Mouse (Mus musculus) frontal cortex, adult (tissue): ENCODE data around the gene Rab14.
A peak's percentile ranks its signal among the peaks of the same experiment; 100 is the strongest.

Experiments used
- ATAC-seq: cut with Nextera tagmentation; 2 replicates; pipeline ENCODE4 v1.9.2; 2017; ENCODE audit warnings: mild to moderate bottlenecking, moderate library complexity, mixed read lengths; ENCODE audit not compliant: low TSS enrichment

Gene Rab14

DNA sequence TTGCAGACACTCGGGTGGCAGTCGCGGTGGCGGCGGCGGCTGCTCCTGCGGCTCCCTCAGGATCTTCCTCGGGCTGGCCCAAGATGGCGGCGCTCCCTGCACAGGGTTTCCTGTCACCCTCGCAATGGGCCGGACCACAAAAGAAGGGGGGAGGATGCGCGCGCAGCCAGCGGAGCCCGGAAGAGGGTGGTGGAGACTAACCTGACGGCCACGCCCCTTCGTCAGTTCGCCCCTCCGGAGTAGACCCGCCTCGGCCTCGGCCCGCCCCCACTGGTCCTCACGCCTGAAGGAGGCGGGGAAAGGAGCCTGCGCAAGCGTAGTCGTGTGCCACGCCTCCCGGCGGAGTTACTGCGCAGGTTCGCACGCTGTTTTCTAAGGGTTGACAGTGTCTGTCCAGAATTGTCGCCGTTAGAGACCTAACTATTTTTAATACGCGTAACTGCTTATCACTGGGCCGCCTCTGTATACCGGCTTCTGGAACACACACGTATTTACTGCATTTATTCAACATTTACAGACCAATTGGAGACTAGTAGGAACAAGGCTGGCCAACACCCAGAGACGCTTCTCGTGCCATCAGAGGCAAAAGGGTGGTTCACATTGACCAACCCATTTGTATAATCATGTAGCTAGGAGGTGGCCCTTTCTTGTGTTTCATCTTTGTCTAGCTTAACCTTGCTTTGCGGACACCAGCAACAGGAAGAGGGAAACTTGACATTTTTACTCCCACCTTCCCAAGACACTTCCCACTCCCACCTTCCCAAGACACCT is at the start of gene Rab14:
Rab14 (minus strand) TSS at position 223 of the 771 bp plus-strand sequence.
- ATAC-seq, result peak; percentile 92

GRCm38 (mm10) chr2:35247763-35248162 is 46.8 kb upstream of the Rab14 start:
- no peak for ATAC-seq

GRCm38 (mm10) chr2:35244241-35244640 is 43.3 kb upstream of the Rab14 start:
- no peak; the same call in 1 of the 2 replicates for ATAC-seq

GRCm38 (mm10) chr2:35235021-35235420 is 34.1 kb upstream of the Rab14 start:
- no peak for ATAC-seq

GRCm38 (mm10) chr2:35233898-35234297 is 33.0 kb upstream of the Rab14 start:
- no peak for ATAC-seq

- ATAC-seq, result no peak
Measured at GRCm38 (mm10) chr2:35232595-35233445, 31.9 kb upstream of the Rab14 start.

DNA sequence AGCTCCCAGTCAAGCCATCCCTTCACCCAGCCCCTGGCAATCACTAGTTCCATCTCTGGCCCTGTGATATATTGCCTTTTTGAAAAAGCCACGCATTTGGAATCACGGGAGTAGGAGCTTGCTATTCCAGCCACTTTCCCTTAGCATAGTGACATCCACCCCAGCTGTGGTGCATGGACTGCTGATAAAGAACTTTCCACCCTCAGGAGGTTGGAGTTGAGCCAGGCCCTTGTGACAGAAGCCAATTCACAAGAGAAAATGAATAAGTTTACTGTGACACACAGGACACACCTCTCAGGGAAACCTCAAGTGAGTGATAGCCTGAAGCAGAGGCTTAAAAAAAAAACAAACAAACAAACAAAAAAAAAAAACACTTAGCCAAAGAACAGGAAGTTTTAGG is 31.0 kb upstream of the Rab14 start:
- ATAC-seq, result no peak

- ATAC-seq, result no peak
Measured at GRCm38 (mm10) chr2:35230215-35230614, 29.3 kb upstream of the Rab14 start.

DNA sequence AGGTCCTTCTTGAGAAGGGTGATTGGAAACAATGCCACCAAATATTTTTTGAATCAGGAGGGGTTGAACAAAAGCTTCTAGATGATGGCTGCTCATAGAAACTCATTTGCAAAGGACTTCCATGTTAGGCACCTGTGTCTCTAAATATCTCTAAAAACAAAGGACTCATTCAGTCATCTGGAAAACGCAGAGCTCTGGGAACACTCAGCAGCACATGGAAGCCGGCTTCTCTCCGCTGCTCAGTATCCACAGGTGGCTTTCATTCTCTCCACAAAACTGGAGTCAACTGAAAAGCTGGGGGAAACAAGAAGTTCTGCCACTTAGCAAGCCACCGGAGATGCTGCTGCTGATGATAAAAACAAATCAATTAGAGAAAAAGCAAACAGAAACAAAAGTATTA is 27.2 kb upstream of the Rab14 start:
- no peak for ATAC-seq

- no peak for ATAC-seq
Measured at GRCm38 (mm10) chr2:35224285-35224684, 23.4 kb upstream of the Rab14 start.

DNA sequence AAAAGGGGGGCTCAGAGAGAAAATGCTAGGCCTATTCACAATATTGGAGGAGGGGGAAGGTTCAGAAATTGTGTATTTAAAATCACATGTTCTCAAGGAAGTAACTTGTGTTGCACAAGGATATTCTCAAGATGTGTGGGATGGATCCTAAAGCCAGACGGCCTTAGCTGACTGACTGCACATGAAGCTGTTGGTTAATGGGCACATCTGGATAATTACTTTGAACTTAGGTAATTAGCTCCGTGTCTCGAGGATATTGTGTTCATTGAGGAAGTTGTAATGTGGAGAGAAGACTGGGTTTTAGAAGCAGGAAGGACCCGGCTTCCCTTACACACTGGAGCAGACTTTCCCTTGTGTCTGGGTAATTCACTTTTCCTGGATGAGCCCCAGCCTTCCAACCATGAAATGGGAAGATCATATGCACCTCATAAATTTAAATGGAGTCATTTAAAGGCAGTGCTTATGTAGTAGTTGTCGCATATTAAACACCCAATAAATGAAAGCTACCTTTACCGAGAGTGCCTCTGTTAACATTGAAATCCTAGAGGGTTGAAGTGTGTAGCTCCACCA is 22.0 kb upstream of the Rab14 start:
- no peak for ATAC-seq

- ATAC-seq, result no peak
Measured at GRCm38 (mm10) chr2:35218736-35219135, 17.8 kb upstream of the Rab14 start.

DNA sequence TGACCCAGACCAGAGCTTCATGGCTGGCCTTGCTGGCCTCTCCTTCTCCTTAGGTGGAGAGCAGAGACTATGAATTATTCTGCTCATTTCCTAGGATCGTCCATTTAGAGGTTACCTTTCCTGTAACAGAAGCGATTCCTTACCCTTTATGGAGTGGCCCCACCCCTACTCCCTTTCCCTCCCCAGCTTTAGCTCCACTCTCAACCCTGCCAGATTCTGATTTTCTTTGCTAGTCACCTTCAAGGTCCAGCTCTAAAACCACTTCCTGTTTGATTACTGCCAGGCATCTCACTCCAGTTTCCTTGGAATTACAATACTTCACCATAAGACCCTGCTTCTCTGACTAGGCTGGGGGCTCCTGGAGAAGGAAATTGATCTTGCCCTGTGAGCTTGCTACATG is 15.8 kb upstream of the Rab14 start:
- ATAC-seq, result no peak

DNA sequence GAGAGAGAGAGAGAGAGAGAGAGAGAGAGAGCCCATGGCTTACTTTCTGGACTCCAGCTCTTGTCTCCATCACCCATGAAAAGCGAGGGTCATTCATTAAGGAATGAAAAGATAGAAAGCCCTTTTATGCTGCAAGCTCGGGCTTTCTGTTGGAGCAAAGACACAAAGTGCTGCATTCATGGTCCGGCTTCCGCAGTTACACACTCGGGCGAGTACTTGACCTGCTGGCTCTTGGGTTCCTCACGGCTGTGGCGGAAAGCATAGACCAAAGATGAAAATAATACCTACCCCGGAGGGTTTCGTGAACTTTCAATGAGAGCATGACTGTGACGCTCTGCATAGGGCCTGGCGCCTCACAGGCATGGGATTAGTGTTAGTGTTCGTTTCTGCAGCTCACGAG is 14.4 kb upstream of the Rab14 start:
- ATAC-seq, result peak; percentile 34; the same call in 1 of the 2 replicates

DNA sequence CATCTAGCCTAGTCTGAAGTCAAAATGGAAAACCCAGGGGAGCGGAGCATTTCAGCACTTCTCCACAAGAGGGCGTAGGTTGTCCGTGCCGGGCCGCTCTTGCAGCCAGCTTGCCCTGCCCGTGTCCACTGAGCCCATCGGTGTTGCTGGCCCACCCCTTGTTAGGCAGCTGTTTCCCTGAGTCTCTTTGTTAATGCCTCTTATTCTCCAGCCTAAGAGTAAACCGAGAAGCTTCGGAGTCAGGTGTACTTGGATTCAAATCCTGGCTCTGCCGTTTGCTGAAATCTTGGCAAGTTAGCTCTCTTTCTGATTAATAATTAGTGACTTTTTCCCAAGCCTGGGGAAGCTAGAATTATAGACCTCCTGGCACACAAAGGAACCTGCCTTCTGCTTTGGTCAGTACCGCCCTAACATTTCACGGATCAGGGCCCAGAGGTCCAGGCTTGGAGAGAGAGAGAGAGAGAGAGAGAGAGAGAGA is 14.0 kb upstream of the Rab14 start:
- peak; percentile 93 for ATAC-seq

DNA sequence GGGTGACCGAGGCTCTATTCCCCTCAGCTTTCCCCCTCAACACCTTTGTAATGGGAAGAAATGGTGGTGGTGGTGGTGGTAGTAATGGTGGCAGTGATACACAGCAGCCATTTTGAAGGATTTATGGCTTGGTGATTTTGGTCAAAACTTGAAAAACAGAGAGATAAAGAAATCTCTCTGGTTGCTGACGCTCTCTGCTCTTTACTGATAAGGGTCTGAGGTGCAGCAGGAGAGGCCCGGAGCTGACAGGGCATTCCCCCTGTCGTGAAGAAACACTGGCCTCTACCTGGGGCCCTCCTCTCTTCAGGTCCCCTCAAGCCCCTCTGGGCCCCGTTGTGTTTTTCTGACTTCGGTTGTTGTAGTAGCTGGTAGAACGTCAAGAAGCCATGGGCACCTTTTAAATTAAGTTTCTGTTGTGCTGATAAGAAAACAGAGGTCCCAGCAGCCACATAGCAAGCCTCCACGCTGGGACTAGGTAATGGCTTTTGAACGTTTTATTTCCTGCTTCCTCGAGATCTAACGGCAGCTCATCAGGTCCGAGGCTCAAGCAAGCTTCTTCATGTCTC is 12.5 kb upstream of the Rab14 start:
- ATAC-seq, result no peak

- ATAC-seq, result no peak
Measured at GRCm38 (mm10) chr2:35211681-35212080, 10.8 kb upstream of the Rab14 start.

DNA sequence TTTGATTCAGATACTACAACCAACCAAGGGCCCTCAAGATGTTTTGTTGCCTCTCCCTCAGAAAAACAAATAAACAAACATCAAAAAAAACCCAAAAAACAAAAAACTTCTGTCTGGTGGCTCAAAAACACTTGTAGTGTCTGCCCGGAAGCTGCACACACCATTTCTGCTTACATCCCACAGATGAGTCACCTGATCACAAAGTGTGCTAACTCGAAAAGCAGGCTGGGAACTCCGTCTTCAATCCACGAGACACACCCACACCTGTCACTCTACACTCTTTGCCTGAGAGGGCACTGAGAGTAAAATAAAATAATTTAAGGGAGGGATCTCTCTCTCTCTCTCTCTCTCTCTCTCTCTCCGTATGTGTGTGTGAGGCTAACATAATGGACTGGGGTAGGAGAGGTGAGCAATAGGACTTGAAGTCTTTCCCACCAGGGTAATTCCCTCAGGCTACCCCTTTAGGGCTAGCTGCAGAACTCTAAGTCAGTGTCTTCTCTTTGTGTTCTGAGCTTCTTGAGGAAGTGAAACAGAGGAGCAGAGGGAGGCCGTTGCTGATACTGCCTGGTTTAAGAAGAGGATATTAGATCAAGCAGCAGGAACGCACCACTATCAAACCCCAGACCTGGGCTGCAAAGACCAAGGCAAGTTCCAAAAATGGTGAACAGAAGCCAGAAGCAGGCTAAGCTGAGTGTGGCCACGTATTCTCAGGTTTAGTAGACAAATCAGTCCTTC is 8.2 kb upstream of the Rab14 start:
- no peak for ATAC-seq

GRCm38 (mm10) chr2:35208054-35208453 is 7.1 kb upstream of the Rab14 start:
- ATAC-seq, result no peak

DNA sequence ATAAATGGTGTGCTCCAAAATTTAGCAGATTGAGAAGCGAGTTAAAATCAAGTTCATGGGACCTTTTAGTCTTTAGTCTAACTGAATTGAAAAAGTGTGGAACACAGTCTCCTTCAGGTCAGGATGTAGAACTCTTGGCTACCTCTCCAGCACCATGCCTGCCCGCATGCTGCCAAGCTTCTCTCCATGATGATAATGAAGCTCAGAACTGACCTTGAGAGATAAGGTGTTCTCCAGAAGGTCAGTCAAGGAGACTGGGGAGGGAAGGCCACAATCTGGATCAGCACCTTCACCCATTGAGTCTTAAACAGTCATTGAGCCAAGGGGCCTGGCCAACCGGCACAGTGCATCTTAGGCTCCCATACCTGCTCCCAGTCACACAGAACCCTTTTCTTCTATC is 5.8 kb upstream of the Rab14 start:
- no peak for ATAC-seq

DNA sequence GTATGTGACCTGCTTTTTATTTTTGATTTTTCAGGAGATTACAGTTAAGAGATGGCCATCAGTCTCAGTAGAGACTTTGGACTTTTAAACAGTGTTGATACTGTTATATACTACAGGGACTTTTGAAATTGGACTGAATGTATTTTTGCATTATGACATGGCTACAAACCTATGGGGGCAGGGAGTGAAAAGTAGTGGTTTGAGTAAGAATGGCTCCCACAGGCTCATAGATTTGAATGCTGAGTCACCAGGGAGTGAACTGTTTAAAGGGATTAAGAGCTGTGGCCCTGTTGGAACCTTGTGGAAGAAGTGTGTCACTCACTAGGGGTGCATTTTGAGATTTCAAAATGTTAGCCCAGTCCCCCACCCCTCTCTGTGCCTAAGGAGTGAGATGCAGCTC is 2.8 kb upstream of the Rab14 start:
- ATAC-seq, result no peak
